Mouse (Mus musculus) gastrocnemius, adult 2 months (tissue): Measurements from ENCODE around the gene Rmnd5b. TPM values are rescaled to one million over a fixed set of nuclear protein-coding genes. Genes with fewer than 3 reads are reported as not detected.
A peak's percentile ranks its signal among the peaks of the same experiment; 100 is the strongest.
"Not testable (repeated sequence)": the region's sequence is repeated elsewhere in the genome, so short reads cannot be mapped to it uniquely, and the experiment has no call there.

Experiments used
- DNase-seq: peaks from one replicate; pipeline ENCODE4 v3.0.0; 2022
- H3K27ac ChIP-seq: fragments of 200-600 bp; 2 replicates; pipeline ENCODE4 v1.8.1; 2022; ENCODE audit warnings: mild to moderate bottlenecking
- H3K4me3 ChIP-seq: fragments of 200-600 bp; 2 replicates; pipeline ENCODE4 v1.8.1; 2022; ENCODE audit warnings: mild to moderate bottlenecking, moderate library complexity
- CTCF ChIP-seq: fragments of 200-600 bp; IDR thresholded peaks from 2 replicates; pipeline ENCODE4 v1.8.1; 2022; ENCODE audit warnings: antibody characterized with exemption, mild to moderate bottlenecking, moderate library complexity
- intact Hi-C: fragments of 180-260 bp; cut with DNase I; formaldehyde crosslinking; loops from one replicate; pipeline ENCODE4 v1.15.1; 2025
- total RNA-seq, 2 experiments: library from RNA; stranded (reverse); gene quantifications; 2 replicates each; pipeline ENCODE4 v1.2.3; 2021

Rmnd5b gene
- total RNA-seq, 2 experiments from 2014 or later, result 11.4 to 11.6 TPM

DNA sequence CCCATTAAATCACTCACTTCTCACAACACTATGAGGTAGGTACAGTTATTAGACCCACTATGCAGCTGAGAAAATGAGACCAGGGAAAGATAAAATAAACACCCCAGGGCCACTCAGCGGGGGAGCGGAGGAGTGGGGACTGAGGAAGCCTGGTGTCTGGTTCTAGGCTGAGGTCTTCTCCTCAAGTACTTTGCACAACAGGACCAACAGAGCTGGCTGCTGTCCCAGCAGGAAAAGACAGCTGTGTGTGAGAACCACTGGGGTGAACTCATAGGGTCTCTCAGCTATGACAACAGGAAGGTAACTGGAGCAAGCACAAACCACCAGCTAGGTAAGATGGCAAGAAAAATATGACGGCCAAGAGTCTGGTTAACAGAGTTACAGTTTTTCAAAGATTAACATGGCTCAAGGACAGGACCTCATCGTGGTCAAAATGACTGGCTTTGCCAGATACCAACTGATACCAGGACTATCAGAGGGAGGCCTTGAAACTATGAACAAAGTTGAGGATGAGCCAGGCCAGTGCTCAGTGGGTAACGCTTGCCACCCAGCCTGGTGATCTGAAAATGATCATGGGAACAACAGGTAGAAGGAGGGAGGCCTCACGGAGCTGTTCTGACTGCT lies 3.5 kb downstream of the Rmnd5b start:
- no peak for DNase-seq
- TF ChIP-seq CTCF, result no peak
- intact Hi-C loops, result no loop called here
- Histone ChIP-seq H3K27ac (no peak overlapping the region; the same call in 1 of the 2 replicates), H3K4me3 (no peak overlapping the region)

DNA sequence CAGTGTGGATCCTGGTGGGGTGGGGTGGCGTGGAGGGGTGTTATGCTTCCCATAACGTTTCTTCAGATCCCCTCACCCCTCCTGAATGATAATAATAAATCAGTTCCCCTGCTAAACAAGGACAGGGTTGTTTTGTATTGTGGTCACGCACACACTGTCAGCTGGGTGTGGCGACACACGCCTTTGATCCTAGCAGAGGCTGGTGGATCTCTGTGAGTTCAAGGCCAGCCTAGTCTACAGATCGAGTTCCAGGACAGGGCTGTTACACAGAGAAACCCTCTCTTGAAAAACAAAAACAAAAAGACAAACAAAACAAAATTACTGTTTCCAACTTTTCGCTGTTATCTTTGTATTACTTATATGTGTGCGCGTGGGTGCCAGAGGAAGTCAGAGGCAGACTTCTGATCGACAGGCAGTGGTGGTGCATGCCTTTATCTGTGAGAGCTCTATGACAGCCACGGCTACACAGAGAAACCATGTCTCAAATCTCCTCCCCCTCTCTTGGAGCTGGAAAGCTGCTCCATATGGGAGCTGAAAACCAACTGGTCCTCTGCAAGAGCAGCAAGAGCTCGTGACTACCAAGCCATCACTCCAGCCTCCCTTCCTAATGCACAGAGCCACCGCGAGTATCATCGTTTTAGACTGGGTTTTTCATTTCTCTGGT lies 5.9 kb downstream of the Rmnd5b start:
- Histone ChIP-seq H3K27ac (no peak overlapping the region), H3K4me3 (no peak overlapping the region)
- no peak for TF ChIP-seq CTCF
- intact Hi-C loops, result no loop called here
- DNase-seq, result no peak

GRCm38 (mm10) chr11:51627907-51628306 lies 7.8 kb downstream of the Rmnd5b start:
- TF ChIP-seq CTCF, result no peak
- DNase-seq, result no peak
- intact Hi-C loops, result no loop called here
- H3K27ac ChIP-seq, result no peak overlapping the region
- no peak overlapping the region for H3K4me3 ChIP-seq

- Histone ChIP-seq H3K4me3 (no peak overlapping the region), H3K27ac (no peak overlapping the region)
- TF ChIP-seq CTCF, result no peak
- intact Hi-C loops, result no loop called here
- DNase-seq, result no peak
Observed at GRCm38 (mm10) chr11:51627425-51627824, 8.3 kb downstream of the Rmnd5b start.

DNA sequence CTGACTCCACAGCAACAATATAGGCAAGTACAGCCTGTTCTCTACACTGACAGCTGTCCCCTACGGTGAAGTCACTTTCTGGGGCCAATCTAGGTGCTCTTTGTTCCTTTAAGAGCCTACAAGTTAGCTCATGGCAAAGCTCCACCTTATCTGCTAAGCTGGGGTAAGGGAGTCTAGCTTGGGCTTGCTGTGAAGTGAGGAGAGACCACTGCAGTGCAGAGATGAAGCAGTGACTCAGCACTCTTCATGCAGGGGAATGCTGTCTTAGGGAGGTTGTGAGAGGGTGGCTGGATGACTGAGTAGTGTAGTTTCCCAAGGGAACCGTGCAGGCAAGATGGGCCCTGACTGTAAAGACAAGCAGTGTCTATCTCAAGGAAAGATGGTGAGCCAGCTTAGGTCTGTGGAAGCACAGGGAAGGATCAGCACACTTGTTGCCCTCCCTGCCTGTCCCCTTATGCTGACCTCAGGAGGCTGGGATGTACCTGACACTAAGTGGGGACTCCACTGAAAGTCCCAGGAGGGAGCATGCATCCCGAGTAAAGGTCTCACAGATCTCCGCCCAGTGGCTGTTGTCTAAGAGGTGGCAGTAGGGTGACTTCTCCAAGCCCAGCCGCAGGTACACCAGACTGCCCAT lies 10.4 kb downstream of the Rmnd5b start:
- no peak for TF ChIP-seq CTCF
- no peak for DNase-seq
- intact Hi-C loops, result no loop called here
- no peak overlapping the region for H3K4me3 ChIP-seq
- H3K27ac ChIP-seq, result no peak overlapping the region

DNA sequence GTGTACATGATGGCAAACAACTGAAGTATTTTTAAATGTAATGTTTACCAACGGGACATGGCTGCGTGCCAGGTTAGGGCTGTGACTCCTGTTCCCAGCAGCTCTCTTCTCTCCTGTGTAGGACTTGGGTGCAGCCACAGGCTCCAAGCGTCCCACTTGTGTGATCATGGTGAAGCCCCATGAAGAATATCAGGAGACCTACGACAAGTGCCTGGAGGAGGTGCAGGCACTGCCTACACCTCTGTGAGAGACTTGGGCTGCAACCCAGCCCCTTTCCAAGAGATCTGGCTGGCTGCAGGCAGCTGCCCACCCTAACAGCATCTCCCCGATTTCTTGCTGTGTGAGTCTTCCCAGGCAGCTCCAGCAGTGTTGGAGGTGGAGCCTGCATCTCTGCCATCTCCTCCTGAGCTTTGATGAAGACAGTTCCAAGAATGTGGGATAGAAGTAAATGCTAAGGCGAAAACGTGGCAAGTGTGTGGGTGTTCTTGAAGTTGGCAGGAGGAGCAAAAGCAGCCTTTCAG lies 12.7 kb downstream of the Rmnd5b start:
- no peak overlapping the region for H3K27ac ChIP-seq
- TF ChIP-seq CTCF, result no peak
- H3K4me3 ChIP-seq, result no peak overlapping the region
- no peak for DNase-seq
- intact Hi-C loops, result no loop called here

- no peak overlapping the region for H3K4me3 ChIP-seq
- intact Hi-C loops, result loop anchor here (2.0 kb wide), 1 partner anchor 13 kb away; the partner anchor contains the start of gene Rmnd5b
- TF ChIP-seq CTCF, result no peak
- H3K27ac ChIP-seq, result no peak overlapping the region
- DNase-seq, result no peak
Observed at GRCm38 (mm10) chr11:51621776-51622175, 13.9 kb downstream of the Rmnd5b start.

DNA sequence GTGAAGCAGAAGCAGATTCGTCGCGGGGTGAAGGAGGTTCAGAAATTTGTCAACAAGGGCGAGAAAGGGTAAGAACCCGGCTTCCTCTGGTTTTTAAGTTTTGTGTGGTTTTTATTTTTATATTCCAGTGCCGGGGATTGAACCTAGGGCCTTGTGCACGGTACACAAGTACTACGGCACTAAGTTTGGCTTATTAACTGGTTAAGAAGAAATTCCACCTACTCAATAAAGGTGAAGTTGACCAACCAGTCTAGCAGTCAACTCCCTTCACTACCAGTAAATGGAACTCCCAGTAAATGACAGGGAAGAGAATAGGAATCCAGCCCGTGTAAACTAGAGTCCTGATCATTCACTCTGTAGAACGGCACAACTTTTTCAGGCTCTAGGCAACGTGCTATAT lies 15.6 kb downstream of the Rmnd5b start:
- H3K27ac ChIP-seq, result peak overlapping the region; percentile 93
- DNase-seq, result no peak
- intact Hi-C loops, result loop anchor here (2.0 kb wide), 1 partner anchor 15 kb away; the partner anchor contains the start of gene Rmnd5b
- no peak for TF ChIP-seq CTCF
- peak overlapping the region; percentile 95 for H3K4me3 ChIP-seq

GRCm38 (mm10) chr11:51619409-51620060 lies 16.2 kb downstream of the Rmnd5b start, which contains the start of gene Nhp2:
Gene Nhp2 (plus strand): TSS chr11:51619735.
- peak within 1 kb of the TSS; percentile 93 for H3K27ac ChIP-seq
- DNase-seq, result peak; percentile 96
- intact Hi-C loops, result loop anchor here (2.0 to 5.0 kb wide), 2 partner anchors 15 to 33 kb away; partner anchors contain the start of genes D930048N14Rik, N4bp3 and Rmnd5b
- peak within 1 kb of the TSS; percentile 95 for H3K4me3 ChIP-seq
- no peak for TF ChIP-seq CTCF

- DNase-seq, result no peak
- TF ChIP-seq CTCF, result no peak
- Histone ChIP-seq H3K4me3 (peak overlapping the region; percentile 95), H3K27ac (peak overlapping the region; percentile 93)
- intact Hi-C loops, result loop anchor here (5.0 kb wide), 1 partner anchor 33 kb away; the partner anchor contains the start of genes D930048N14Rik and N4bp3
Observed at GRCm38 (mm10) chr11:51618894-51619408, 16.7 kb downstream of the Rmnd5b start.

DNA sequence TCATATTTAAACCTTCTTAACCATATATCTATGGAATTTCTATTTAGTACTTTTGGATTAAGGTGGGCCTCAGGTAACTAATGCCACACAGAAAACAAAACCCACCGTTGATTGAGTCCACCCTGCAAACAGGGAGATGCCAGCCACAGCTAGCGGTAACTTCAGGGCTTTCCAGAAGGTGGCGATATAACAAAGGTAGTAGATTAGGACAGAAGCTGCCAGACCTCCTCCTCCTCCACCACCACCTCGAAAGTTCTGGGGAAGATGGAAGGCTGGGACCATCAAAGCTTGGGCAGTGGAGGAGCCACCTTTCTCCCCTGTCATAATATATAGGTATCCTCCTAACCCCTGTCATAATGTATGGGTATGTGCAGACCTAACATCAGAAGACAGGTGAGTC lies 18.0 kb downstream of the Rmnd5b start:
- intact Hi-C loops, result loop anchor here (1.0 to 5.0 kb wide), 2 partner anchors 35 to 64 kb away; partner anchors contain the start of genes D930048N14Rik and N4bp3
- peak; percentile 59 for DNase-seq
- Histone ChIP-seq H3K4me3 (no peak overlapping the region), H3K27ac (no peak overlapping the region)
- peak; percentile 88 for TF ChIP-seq CTCF

DNA sequence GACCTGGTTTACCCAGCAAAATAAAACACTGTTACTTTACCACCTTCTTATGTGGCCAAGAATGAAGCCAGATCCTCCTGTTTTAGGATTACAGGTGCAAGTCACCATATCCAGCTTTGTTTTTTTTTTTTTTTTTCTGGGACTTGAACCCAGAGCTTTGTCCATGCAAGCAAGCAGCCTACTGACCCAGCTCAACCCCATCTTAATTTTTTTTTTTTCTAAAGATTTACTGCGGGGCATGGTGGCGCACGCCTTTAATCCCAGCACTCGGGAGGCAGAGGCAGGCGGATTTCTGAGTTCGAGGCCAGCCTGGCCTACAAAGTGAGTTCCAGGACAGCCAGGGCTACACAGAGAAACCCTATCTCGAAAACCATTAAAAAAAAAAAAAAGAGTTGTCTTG lies 19.6 kb downstream of the Rmnd5b start:
- DNase-seq, result not testable (repeated sequence)
- intact Hi-C loops, result loop anchor here (5.0 kb wide), 1 partner anchor 36 kb away; the partner anchor contains the start of genes D930048N14Rik and N4bp3
- Histone ChIP-seq H3K27ac (peak overlapping the region; percentile 92; the same call in 1 of the 2 replicates), H3K4me3 (peak overlapping the region; percentile 69)
